Mouse (Mus musculus) brain, adult 2 months (tissue): Measurements from ENCODE around the gene Pla2g2f.

Experiments
- DNase-seq: peaks from one replicate; pipeline ENCODE4 v3.0.0; 2011; ENCODE audit warnings: low read depth, low spot score

Pla2g2f gene

GRCm38 (mm10) chr4:138716697-138717096 is 40.7 kb downstream of the Pla2g2f start:
- DNase-seq, result peak; percentile 71

DNA sequence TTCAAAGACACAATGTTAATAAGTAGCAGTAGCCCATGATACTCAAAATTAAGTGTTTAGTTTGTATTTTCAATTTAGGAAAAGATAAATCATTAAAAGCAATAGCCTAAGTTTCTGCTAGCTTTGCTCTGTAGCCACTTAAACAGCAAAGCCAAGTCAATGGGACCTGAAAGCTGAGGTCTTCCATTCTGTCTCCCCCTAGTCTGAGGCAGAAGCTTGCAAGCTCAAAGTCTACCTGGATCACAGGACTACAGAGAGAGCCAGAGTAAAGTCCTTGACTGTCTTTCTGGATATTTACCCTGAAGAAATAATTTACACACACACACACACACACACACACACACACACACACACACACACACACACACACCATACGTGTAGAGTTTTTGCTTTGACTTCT is 43.2 kb downstream of the Pla2g2f start:
- DNase-seq, result no peak

DNA sequence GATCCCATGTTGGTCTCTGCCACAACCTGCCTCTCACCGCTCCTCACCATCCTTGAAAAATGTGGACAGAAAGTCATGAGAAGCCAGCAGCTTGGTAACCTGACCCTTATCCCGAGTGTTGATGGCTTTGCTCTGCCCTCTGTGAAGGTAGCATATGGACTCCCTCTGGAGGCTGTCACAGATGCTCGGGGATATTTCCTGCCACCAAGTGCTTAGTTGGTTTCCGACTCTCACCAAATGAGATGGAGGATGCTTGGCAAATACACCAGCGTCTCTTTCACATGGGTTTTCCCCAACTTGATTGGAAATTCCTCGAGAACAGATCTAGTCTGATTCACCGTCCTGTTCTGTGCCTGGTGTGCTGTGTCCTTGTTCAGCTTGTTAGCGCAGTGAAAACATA is 44.8 kb downstream of the Pla2g2f start:
- peak; percentile 73 for DNase-seq

- no peak for DNase-seq
Measured at GRCm38 (mm10) chr4:138712096-138712495, 45.3 kb downstream of the Pla2g2f start.

- no peak for DNase-seq
Measured at GRCm38 (mm10) chr4:138711051-138711820, 46.2 kb downstream of the Pla2g2f start.

GRCm38 (mm10) chr4:138710633-138711032 is 46.8 kb downstream of the Pla2g2f start:
- peak; percentile 99 for DNase-seq

DNA sequence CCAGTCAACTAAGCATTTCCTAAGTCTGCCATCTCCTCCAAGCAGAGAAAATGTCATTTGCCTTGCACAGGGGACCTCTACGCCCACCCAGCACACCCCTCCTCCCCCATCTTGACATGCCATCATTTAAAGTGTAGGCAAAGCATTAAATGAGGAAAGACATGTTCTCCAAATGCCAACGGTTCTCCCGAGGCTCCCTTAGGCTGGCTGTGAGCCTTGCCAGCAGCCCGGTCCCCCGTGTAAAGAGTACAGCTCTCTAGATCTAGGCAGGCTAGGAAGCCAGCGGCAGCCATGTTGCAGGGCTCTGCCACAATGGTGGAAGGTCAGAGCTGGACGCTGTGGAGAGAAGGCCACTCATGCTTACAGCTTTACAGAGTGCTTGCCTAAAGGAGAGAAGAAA is 47.5 kb downstream of the Pla2g2f start:
- peak; percentile 63 for DNase-seq

DNA sequence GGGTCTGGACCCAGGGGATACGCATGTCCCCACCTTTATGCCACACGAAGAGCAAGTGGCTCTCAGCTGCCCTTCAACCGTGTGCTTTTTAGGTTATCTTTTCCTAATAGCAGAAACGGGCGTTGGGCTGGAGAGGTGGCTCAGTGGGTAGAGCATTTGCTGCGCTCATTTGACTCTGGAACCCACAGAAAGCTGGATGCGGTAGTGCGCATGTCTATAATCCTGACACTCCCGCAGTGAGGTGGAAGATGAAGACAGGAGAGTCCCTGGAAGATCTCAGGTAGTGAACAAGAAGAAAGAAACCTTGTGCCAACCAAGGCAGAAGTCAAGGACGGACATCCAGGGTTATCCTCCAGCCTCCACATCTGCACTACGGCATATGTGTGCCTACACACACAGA is 48.2 kb downstream of the Pla2g2f start:
- DNase-seq, result no peak

DNA sequence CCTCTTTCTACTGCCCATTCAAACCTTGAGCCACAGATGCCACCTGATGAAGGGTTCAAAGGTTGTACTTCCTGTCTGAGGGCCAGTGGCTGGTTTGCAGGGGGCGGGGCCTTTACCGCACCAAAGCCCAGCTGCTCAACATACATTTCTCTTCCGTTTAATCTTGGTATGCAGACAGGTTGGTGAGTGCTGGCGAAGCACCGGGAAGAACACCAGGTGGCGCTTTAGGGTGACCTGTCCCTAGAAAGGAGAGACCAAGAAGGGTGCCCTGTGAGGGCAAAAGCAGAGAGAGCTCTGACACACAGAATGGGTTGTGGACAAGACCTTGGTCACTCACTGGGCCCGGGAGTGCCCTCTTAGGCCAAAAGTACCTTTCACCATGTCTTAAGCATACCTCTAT is 48.8 kb downstream of the Pla2g2f start:
- DNase-seq, result peak; percentile 85

DNA sequence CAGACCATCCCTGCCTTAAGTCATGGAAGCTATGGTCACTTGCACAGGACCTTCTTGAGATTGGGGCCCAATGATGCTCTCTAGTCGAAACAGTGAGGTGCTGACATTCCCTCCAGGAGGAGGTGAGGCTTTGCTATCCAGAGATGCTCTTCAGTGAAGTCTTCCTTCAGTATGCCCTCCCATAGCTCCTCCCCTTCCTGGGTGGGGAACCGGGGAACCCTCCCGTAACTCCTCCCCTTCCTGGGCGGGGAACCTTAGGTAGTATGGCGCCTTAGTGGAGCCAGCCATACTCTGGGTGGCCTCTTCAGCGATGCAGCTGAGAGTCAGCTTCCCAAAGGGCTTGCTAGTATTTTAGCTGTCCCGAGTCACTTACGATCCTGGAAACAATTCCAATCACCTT is 50.8 kb downstream of the Pla2g2f start:
- DNase-seq, result no peak

DNA sequence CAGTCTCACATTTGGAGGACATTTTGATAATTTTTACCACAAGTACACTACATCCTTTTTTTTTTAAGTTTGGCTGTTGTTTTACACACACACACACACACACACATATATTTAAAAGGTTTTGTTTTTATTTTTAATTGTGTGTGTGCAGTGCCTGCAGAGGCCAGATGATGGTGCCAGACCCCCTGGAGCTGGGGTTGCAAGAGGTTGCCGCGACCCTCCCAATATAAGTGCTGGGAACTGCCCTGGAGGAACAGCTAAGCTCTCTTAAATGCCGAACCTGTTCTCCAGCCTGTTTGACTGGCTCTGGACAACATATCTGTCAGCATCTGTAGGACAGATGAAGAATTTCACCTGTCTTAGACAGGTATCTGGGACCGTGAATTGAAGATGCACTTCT is 53.3 kb downstream of the Pla2g2f start:
- DNase-seq, result no peak

GRCm38 (mm10) chr4:138703591-138703990 is 53.8 kb downstream of the Pla2g2f start:
- no peak for DNase-seq

GRCm38 (mm10) chr4:138702528-138702927 is 54.9 kb downstream of the Pla2g2f start:
- peak; percentile 58 for DNase-seq

DNA sequence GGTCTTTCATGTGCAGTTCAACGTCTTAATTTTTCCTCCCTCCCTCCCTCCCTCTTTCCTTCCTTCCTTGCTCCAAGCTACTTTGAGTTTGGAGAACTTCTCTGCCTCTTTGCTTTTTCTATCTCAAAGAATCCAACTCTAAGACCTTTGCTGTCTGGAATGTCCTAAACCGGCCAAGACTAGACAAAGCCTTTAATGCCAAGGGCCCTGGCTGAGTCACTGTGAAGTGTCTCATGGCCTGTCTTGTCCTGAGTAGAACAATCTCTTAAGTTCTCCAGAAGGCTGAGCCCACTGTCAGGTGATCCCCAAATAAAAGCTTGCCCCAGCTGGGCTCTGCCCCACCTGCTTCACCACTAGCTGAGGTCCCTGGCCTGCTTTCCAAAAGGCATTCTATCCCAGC is 55.4 kb downstream of the Pla2g2f start:
- no peak for DNase-seq

DNA sequence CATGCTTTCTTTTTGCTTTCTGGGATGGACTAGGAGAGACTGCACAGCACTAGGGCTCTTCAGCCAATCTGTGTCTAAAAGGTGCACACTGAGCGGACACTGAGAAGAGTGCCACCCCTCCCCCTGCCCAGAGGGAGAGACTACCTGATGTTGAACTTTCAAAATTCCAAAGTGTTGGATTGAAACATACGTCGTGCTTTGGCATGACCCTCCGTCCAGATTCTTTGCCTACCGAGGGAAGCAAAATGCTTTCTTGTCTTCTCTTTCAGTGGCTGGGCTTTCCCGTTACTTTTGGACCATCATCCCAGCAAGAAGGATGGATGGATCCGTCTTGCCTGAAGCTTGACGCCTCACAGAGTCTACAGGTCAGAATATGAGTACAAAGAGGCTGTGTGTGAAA is 56.3 kb downstream of the Pla2g2f start:
- no peak for DNase-seq
